8 mouse cellular contexts compared by ENCODE assay signal in genomic region chr14:74948426-74949240, GRCm38 (mm10). TPM values are rescaled to one million over a fixed set of nuclear protein-coding genes. Genes with fewer than 3 reads are reported as not detected.
A peak's percentile ranks its signal among the peaks of the same experiment; 100 is the strongest.
DNase-seq lines count a peak whose midpoint lies in the region; ATAC-seq and TF ChIP-seq lines count a peak whose summit lies in the region.

No protein-coding gene starts in this region.

- no peak overlapping the region for H3ac ChIP-seq in myocyte (ENCODE audit: control insufficient read depth, insufficient read length)

- no peak for TF ChIP-seq POLR2A in myocyte (IDR thresholded peaks at IDR 0.05; ENCODE audit: insufficient read length, low read depth)

- ATAC-seq in embryonic facial prominence, embryonic 14.5 days (ENCODE audit: low read depth), result no peak
- ATAC-seq in kidney, embryonic 15.5 days (replicated peaks; ENCODE audit: low FRiP score), result peak; percentile 20; the same call in 1 of the 2 replicates
- ATAC-seq in liver, embryonic 11.5 days (replicated peaks; ENCODE audit: low FRiP score), result peak; percentile 35

- H3K9me3 ChIP-seq in embryonic facial prominence, embryonic 14.5 days (ENCODE audit: control insufficient read depth, low read length), result no peaks in the 10 kb centered on the region
- no peaks in the 10 kb centered on the region for H3K9me3 ChIP-seq in heart, embryonic 10.5 days
- H3K9me3 ChIP-seq in kidney, embryonic 15.5 days (replicated peaks), result no peaks in the 10 kb centered on the region
- H3K9me3 ChIP-seq in liver, embryonic 11.5 days (ENCODE audit: control insufficient read depth, low read length), result no peaks in the 10 kb centered on the region

- no peak overlapping the region for H3K9ac ChIP-seq in embryonic facial prominence, embryonic 14.5 days (ENCODE audit: low read depth, low read length)
- H3K9ac ChIP-seq in kidney, embryonic 15.5 days, result no peak overlapping the region
- H3K9ac ChIP-seq in liver, embryonic 11.5 days (ENCODE audit: low read depth, low read length), result no peak overlapping the region

- DNase-seq in 416B (ENCODE audit: low read depth), result peak; percentile 89
- peak; percentile 75 for DNase-seq in adrenal gland, postnatal 10 days
- DNase-seq in embryonic facial prominence, embryonic 14.5 days (ENCODE audit: low spot score), result peak; percentile 82
- DNase-seq in heart, embryonic 10.5 days (ENCODE audit: low spot score), result peak; percentile 78
- DNase-seq in liver, embryonic 11.5 days (ENCODE audit: low spot score), result peak; percentile 41
- peak; percentile 76 for DNase-seq in telencephalon, adult 2 months (ENCODE audit: low read depth, low spot score)

- 51% methylated on average over 14 of the region's 14 CpGs for WGBS in embryonic facial prominence, embryonic 14.5 days
- 44% methylated on average over 14 of the region's 14 CpGs for WGBS in heart, embryonic 10.5 days
- WGBS in kidney, embryonic 15.5 days, result 47% methylated on average over 14 of the region's 14 CpGs
- 41% methylated on average over 14 of the region's 14 CpGs for WGBS in liver, embryonic 11.5 days

- H3K4me2 ChIP-seq in embryonic facial prominence, embryonic 14.5 days (ENCODE audit: low read depth, low read length), result peak overlapping the region; percentile 76
- peak overlapping the region; percentile 83 for H3K4me2 ChIP-seq in kidney, embryonic 15.5 days
- H3K4me2 ChIP-seq in liver, embryonic 11.5 days, result peak overlapping the region; percentile 94
- H3K4me2 ChIP-seq in myocyte (ENCODE audit: low read depth), result peak overlapping the region; percentile 94

- no peaks in the 10 kb centered on the region for H3K36me3 ChIP-seq in embryonic facial prominence, embryonic 14.5 days (ENCODE audit: control insufficient read depth, insufficient read depth, low read length)
- H3K36me3 ChIP-seq in heart, embryonic 10.5 days, result no peaks in the 10 kb centered on the region
- H3K36me3 ChIP-seq in kidney, embryonic 15.5 days, result no peaks in the 10 kb centered on the region
- no peaks in the 10 kb centered on the region for H3K36me3 ChIP-seq in liver, embryonic 11.5 days (ENCODE audit: control insufficient read depth, insufficient read depth, low read length)
- no peaks in the 10 kb centered on the region for H3K36me3 ChIP-seq in myocyte (ENCODE audit: control insufficient read depth, insufficient read depth)

- H3K79me2 ChIP-seq in myocyte (ENCODE audit: control insufficient read depth, insufficient read depth), result peaks cover 33% of the 10 kb centered on the region

- H3K4me3 ChIP-seq in embryonic facial prominence, embryonic 14.5 days (ENCODE audit: low read depth, low read length), result peak overlapping the region; percentile 82
- peak overlapping the region; percentile 18; the same call in 1 of the 2 replicates for H3K4me3 ChIP-seq in heart, embryonic 10.5 days
- peak overlapping the region; percentile 85 for H3K4me3 ChIP-seq in kidney, embryonic 15.5 days (replicated peaks)
- H3K4me3 ChIP-seq in liver, embryonic 11.5 days (ENCODE audit: low read depth, low read length), result peak overlapping the region; percentile 89
- peak overlapping the region; percentile 92 for H3K4me3 ChIP-seq in myocyte

- no peaks in the 10 kb centered on the region for H3K27me3 ChIP-seq in embryonic facial prominence, embryonic 14.5 days (replicated peaks; ENCODE audit: control insufficient read depth, insufficient read depth, low read length)
- no peaks in the 10 kb centered on the region for H3K27me3 ChIP-seq in heart, embryonic 10.5 days (ENCODE audit: insufficient read depth, poor library complexity, severe bottlenecking)
- H3K27me3 ChIP-seq in kidney, embryonic 15.5 days, result no peaks in the 10 kb centered on the region
- H3K27me3 ChIP-seq in liver, embryonic 11.5 days (replicated peaks; ENCODE audit: control insufficient read depth, insufficient read depth, low read length), result no peaks in the 10 kb centered on the region
- H3K27me3 ChIP-seq in myocyte (ENCODE audit: control insufficient read depth, insufficient read depth, insufficient read length), result no peaks in the 10 kb centered on the region

- H3K4me1 ChIP-seq in embryonic facial prominence, embryonic 14.5 days (ENCODE audit: control insufficient read depth, insufficient read depth, low read length), result peaks cover 23% of the 10 kb centered on the region
- H3K4me1 ChIP-seq in heart, embryonic 10.5 days, result peaks cover 34% of the 10 kb centered on the region
- H3K4me1 ChIP-seq in kidney, embryonic 15.5 days, result peaks cover 40% of the 10 kb centered on the region
- H3K4me1 ChIP-seq in liver, embryonic 11.5 days (replicated peaks; ENCODE audit: control insufficient read depth, insufficient read depth, low read length), result peaks cover 12% of the 10 kb centered on the region

- H3K27ac ChIP-seq in embryonic facial prominence, embryonic 14.5 days (replicated peaks; ENCODE audit: low read depth, low read length), result peak overlapping the region; percentile 93; the same call in 1 of the 2 replicates
- H3K27ac ChIP-seq in heart, embryonic 10.5 days, result peak overlapping the region; percentile 97
- peak overlapping the region; percentile 95 for H3K27ac ChIP-seq in kidney, embryonic 15.5 days
- H3K27ac ChIP-seq in liver, embryonic 11.5 days (ENCODE audit: low read depth, low read length), result no peak overlapping the region

TF ChIP-seq in myocyte, 11 proteins besides CTCF, POLR2A, EP300 and RAD21:
- TF ChIP-seq TCF12 (IDR thresholded peaks at IDR 0.05; ENCODE audit: insufficient read depth, poor library complexity, severe bottlenecking) (no peak), MAX (IDR thresholded peaks at IDR 0.05; ENCODE audit: low read depth) (no peak), E2F4 (IDR thresholded peaks at IDR 0.05; ENCODE audit: insufficient read depth) (no peak), USF1 (IDR thresholded peaks at IDR 0.05; ENCODE audit: low read depth) (no peak), POLR2AphosphoS2 (IDR thresholded peaks at IDR 0.05; ENCODE audit: insufficient read length, low read depth) (no peak), MYOD1 (IDR thresholded peaks at IDR 0.05; ENCODE audit: control insufficient read depth in 1 of 3, insufficient read length in 2 of 3, low read depth in 2 of 3) (no peak), TCF3 (IDR thresholded peaks at IDR 0.05; ENCODE audit: insufficient read length, low read depth) (no peak)

RNA-seq across cellular contexts. Expression of gene Lrch1, which starts 1.0 kb away (rescaled TPM):
- total RNA-seq in adrenal gland, postnatal 10 days (2021), result 10 to 100 TPM; 13.7 to 16.2 TPM
- 15.6 TPM in 2 replicates for polyA plus RNA-seq in embryonic facial prominence, embryonic 14.5 days (2014; fragmentation: Nextera tagmentation; extraction: Ambion mirVana)
- 10.1 and 14.4 TPM in 2 replicates for polyA plus RNA-seq in heart, embryonic 10.5 days (2016; fragmentation: Nextera tagmentation; extraction: Ambion mirVana)
- polyA plus RNA-seq in kidney, embryonic 15.5 days (2015; fragmentation: Nextera tagmentation; extraction: Ambion mirVana), result 20.1 and 20.8 TPM in 2 replicates
- 7.9 and 8.0 TPM in 2 replicates for polyA plus RNA-seq in liver, embryonic 11.5 days (2014; fragmentation: Nextera tagmentation; extraction: Ambion mirVana)
- polyA plus RNA-seq in myocyte (2012; fragmentation: generic; extraction: Trizol), result 9.9 TPM

Comparison
In these comparisons a context has a peak if more than half of its experiments do, and no peak if none do; other contexts are left out.
1. H3K4me3 ChIP-seq: peak in every context shown above with its lines; median percentile 92 in myocyte; 89 in liver, embryonic 11.5 days; 85 in kidney, embryonic 15.5 days; 82 in embryonic facial prominence, embryonic 14.5 days; 18 in heart, embryonic 10.5 days.